Mouse (Mus musculus) liver, embryonic 14.5 days (tissue): ENCODE measurements at regions not wholly inside any gene's neighbourhood (a gene's known extent, or its start where the extent isn't known, plus 50 kb on each side); places are given as distances from the start of the nearest gene placed in this dataset.

Experiments
- ATAC-seq: fragments of 200-750 bp; cut with Nextera tagmentation; 2 replicates; pipeline ENCODE4 v1.8.0; 2017; ENCODE audit warnings: moderate number of reproducible peaks, mild to moderate bottlenecking, moderate library complexity; ENCODE audit not compliant: insufficient read depth
- DNase-seq, 3 experiments: peaks; one replicate each; pipeline ENCODE4 v3.0.0-alpha.2; 2012 to 2013; ENCODE audit warnings: low read depth in 3 of 3, low spot score in 3 of 3
- H3K27ac ChIP-seq: fragments of 300-500 bp; sonication (generic); 2 replicates; pipeline ENCODE4 v1.5.1; 2014; ENCODE audit warnings: moderate library complexity, mild to moderate bottlenecking, control low read depth, inconsistent platforms
- H3K27me3 ChIP-seq: fragments of 300-500 bp; sonication (generic); 2 replicates; pipeline ENCODE4 v1.6.1; 2014; ENCODE audit warnings: mild to moderate bottlenecking, low read length, moderate library complexity; ENCODE audit not compliant: control insufficient read depth, insufficient read depth
- H3K36me3 ChIP-seq: fragments of 300-500 bp; sonication (generic); replicated peaks from 2 replicates; pipeline ENCODE4 v1.6.1; 2014; ENCODE audit warnings: low read depth; ENCODE audit not compliant: control insufficient read depth, insufficient read depth
- H3K4me1 ChIP-seq, 2 experiments: fragments of 200-500 bp in 1 of 2; fragments of 300-500 bp in 1 of 2; sonication (generic) in 1 of 2; replicated peaks; 2 replicates each; pipeline ENCODE4 v1.6.1; 2012 to 2014; ENCODE audit warnings: antibody characterized with exemption in 1 of 2, inconsistent platforms in 1 of 2, low read length in 1 of 2; ENCODE audit not compliant: control insufficient read depth in 2 of 2, insufficient read depth in 2 of 2
- H3K4me2 ChIP-seq: fragments of 300-500 bp; sonication (generic); 2 replicates; pipeline ENCODE4 v1.6.1; 2014; ENCODE audit warnings: low read depth, mild to moderate bottlenecking, control low read depth, moderate library complexity
- H3K4me3 ChIP-seq, 2 experiments: fragments of 200-500 bp in 1 of 2; fragments of 300-500 bp in 1 of 2; sonication (generic) in 1 of 2; 2 replicates each; pipeline ENCODE4 v1.5.1; 2012 to 2014; ENCODE audit warnings: low read depth in 2 of 2, low read length in 2 of 2, mild to moderate bottlenecking in 2 of 2, control low read depth in 1 of 2, inconsistent platforms in 1 of 2, moderate library complexity in 1 of 2; ENCODE audit not compliant: insufficient read depth in 1 of 2
- H3K9ac ChIP-seq: fragments of 300-500 bp; sonication (generic); replicated peaks from 2 replicates; pipeline ENCODE4 v1.6.1; 2014; ENCODE audit warnings: mild to moderate bottlenecking, control low read depth, moderate library complexity
- H3K9me3 ChIP-seq: fragments of 300-500 bp; sonication (generic); 2 replicates; pipeline ENCODE4 v1.6.1; 2016; ENCODE audit warnings: low read length, mixed read lengths; ENCODE audit not compliant: control insufficient read depth
- CTCF ChIP-seq: IDR thresholded peaks from 2 replicates; pipeline ENCODE4 v1.5.1; 2016; ENCODE audit warnings: antibody characterized with exemption, low read depth, control low read depth
- EP300 ChIP-seq: IDR thresholded peaks from 2 replicates; pipeline ENCODE4 v1.6.1; 2016; ENCODE audit warnings: antibody characterized with exemption, low read depth
- WGBS: fragments of 180-500 bp; shearing (Covaris S2); extraction: QIAGEN DNeasy Blood & Tissue Kit; methylation state at CpG from one replicate; pipeline ENCODE4 v1.1.7; 2014; ENCODE audit not compliant: insufficient replicate concordance; 5-methylcytosine and 5-hydroxymethylcytosine counted together

- H3K4me2 ChIP-seq: no peak overlapping the region
- no peaks in the 10 kb centered on the region for H3K36me3 ChIP-seq
- ATAC-seq: no peak
- no peaks in the 10 kb centered on the region for H3K4me1 ChIP-seq
- no peak for DNase-seq
- no peak for TF ChIP-seq EP300
- no peak overlapping the region for H3K4me3 ChIP-seq
- H3K27ac ChIP-seq: no peak overlapping the region
- H3K9me3 ChIP-seq: no peaks in the 10 kb centered on the region
- H3K9ac ChIP-seq: no peak overlapping the region
- no peaks in the 10 kb centered on the region for H3K27me3 ChIP-seq
Observed at GRCm38 (mm10) chr14:48352825-48353224, 93.1 kb upstream of the Tmem260 start.

- Histone ChIP-seq H3K4me1 (no peaks in the 10 kb centered on the region), H3K27ac (no peak overlapping the region), H3K9ac (no peak overlapping the region), H3K36me3 (no peaks in the 10 kb centered on the region), H3K9me3 (no peaks in the 10 kb centered on the region), H3K27me3 (no peaks in the 10 kb centered on the region), H3K4me3 (no peak overlapping the region), H3K4me2 (no peak overlapping the region)
- ATAC-seq: no peak
- 3% methylated on average over 1 of the region's 1 CpGs for WGBS
- TF ChIP-seq CTCF: no peak
- TF ChIP-seq EP300: no peak
- no peak for DNase-seq
Observed at GRCm38 (mm10) chr14:48354176-48354575, 91.7 kb upstream of the Tmem260 start.

GRCm38 (mm10) chr14:48357441-48357840 is 88.5 kb upstream of the Tmem260 start:
- Histone ChIP-seq H3K9ac (no peak overlapping the region), H3K4me2 (no peak overlapping the region), H3K36me3 (no peaks in the 10 kb centered on the region), H3K27ac (no peak overlapping the region), H3K4me3 (no peak overlapping the region), H3K9me3 (no peaks in the 10 kb centered on the region), H3K27me3 (no peaks in the 10 kb centered on the region), H3K4me1 (no peaks in the 10 kb centered on the region)
- TF ChIP-seq CTCF: no peak
- no peak for TF ChIP-seq EP300
- WGBS: 58% methylated on average over 8 of the region's 8 CpGs
- ATAC-seq: no peak
- DNase-seq: no peak

GRCm38 (mm10) chr14:48358487-48359159 is 87.3 kb upstream of the Tmem260 start:
- Histone ChIP-seq H3K4me3 (no peak overlapping the region), H3K4me1 (no peaks in the 10 kb centered on the region), H3K36me3 (no peaks in the 10 kb centered on the region), H3K9ac (no peak overlapping the region), H3K27ac (no peak overlapping the region), H3K9me3 (no peaks in the 10 kb centered on the region), H3K27me3 (no peaks in the 10 kb centered on the region), H3K4me2 (no peak overlapping the region)
- DNase-seq (no peak), ATAC-seq (no peak)
- 45% methylated on average over 12 of the region's 12 CpGs for WGBS
- TF ChIP-seq CTCF: peak; percentile 41
- no peak for TF ChIP-seq EP300

GRCm38 (mm10) chr14:48361820-48362219 is 84.1 kb upstream of the Tmem260 start:
- H3K9ac ChIP-seq: no peak overlapping the region

More at GRCm38 (mm10) chr14:48361820-48362219, 84.1 kb upstream of the Tmem260 start:
- Histone ChIP-seq H3K27me3 (no peaks in the 10 kb centered on the region), H3K9me3 (no peaks in the 10 kb centered on the region), H3K4me2 (no peak overlapping the region), H3K4me3 (no peak overlapping the region), H3K27ac (no peak overlapping the region), H3K36me3 (no peaks in the 10 kb centered on the region), H3K4me1 (no peaks in the 10 kb centered on the region)
- TF ChIP-seq EP300 (no peak), CTCF (no peak)
- 75% methylated on average over 7 of the region's 7 CpGs for WGBS
- DNase-seq: no peak
- no peak for ATAC-seq
